Mouse (Mus musculus): ENCODE measurements around the gene Fscn2. TPM values are rescaled to one million over a fixed set of nuclear protein-coding genes. Genes with fewer than 3 reads are reported as not detected.

The Fscn2 gene
- polyA plus RNA-seq, 1 experiment from 2014 or later: 0.57 TPM

DNA sequence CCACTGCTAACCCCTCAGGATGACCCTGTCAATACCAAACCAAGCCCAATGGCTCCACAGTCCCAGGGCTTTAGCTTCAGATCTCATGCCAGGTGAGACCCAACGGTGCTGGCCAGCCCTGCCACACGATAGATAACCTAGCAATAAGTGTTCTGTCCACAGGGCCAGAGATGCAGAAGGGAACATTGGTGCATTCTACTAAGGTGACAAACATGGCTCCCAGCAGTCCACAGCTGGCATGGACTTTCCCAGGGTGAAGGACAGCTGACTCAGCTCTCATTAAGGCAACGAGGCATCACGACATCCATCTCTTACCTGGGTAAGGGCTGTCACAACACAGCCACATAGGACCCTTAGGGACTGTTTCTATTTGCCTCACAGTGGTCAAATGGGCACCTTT is 19.8 kb downstream of the Fscn2 start:
- peaks cover 73% of the 10 kb centered on the region for H3K36me3 ChIP-seq (ENCODE audit: insufficient read depth)
- ATAC-seq (ENCODE audit: insufficient read depth): no peak

DNA sequence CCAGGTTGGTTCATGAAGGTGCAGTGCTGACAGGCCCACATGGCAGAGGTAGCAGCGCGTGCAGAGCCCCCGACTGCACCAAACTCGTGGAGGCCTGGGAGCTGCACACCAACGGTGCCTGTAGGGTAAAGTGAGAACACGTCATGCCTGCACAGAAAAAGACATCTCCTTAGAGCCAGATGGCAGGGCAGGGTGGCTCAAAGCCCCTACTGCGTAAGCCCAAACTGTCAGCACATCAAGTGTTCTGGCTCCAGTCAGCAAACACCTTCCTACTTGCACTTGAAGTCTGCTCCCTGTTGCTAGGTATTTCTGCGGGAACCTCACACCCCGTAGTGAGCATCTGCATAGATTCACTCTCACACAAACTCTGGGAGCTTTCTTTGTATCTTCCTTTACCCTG is 21.2 kb downstream of the Fscn2 start:
- Histone ChIP-seq H3K27me3 (ENCODE audit: insufficient read depth, low read length) (no peaks in the 10 kb centered on the region), H3K4me1 (ENCODE audit: insufficient read depth) (peaks cover 5% of the 10 kb centered on the region), H3K36me3 (ENCODE audit: insufficient read depth) (peaks cover 75% of the 10 kb centered on the region), H3K9ac (no peak overlapping the region; the same call in 1 of the 2 replicates), H3K9me3 (ENCODE audit: low read depth, low read length) (no peaks in the 10 kb centered on the region), H3K4me2 (no peak overlapping the region), H3K4me3 (ENCODE audit: low read depth, low read length) (no peak overlapping the region), H3K27ac (ENCODE audit: low read depth) (peak overlapping the region; percentile 8; the same call in 1 of the 2 replicates)
- 90% methylated on average over 9 of the region's 9 CpGs for WGBS
- no peak for DNase-seq
- TF ChIP-seq CTCF (IDR thresholded peaks at IDR 0.05; ENCODE audit: low read depth): no peak
- ATAC-seq (ENCODE audit: insufficient read depth): no peak

More for the DNA sequence above, 19.8 kb downstream of the Fscn2 start:
- Histone ChIP-seq H3K4me2 (no peak overlapping the region), H3K27ac (ENCODE audit: low read depth) (no peak overlapping the region), H3K9me3 (ENCODE audit: low read depth, low read length) (no peaks in the 10 kb centered on the region), H3K4me3 (ENCODE audit: low read depth, low read length) (no peak overlapping the region), H3K4me1 (ENCODE audit: insufficient read depth) (peaks cover 5% of the 10 kb centered on the region), H3K9ac (no peak overlapping the region), H3K27me3 (ENCODE audit: insufficient read depth, low read length) (no peaks in the 10 kb centered on the region)
- DNase-seq: no peak
- no peak for TF ChIP-seq CTCF (IDR thresholded peaks at IDR 0.05; ENCODE audit: low read depth)
- 89% methylated on average over 4 of the region's 4 CpGs for WGBS

GRCm38 (mm10) chr11:120386632-120387031 is 25.3 kb downstream of the Fscn2 start:
- DNase-seq (no peak), ATAC-seq (ENCODE audit: insufficient read depth) (no peak)
- 87% methylated on average over 6 of the region's 6 CpGs for WGBS
- Histone ChIP-seq H3K36me3 (ENCODE audit: insufficient read depth) (peaks cover 74% of the 10 kb centered on the region), H3K4me3 (ENCODE audit: low read depth, low read length) (no peak overlapping the region), H3K4me1 (ENCODE audit: insufficient read depth) (no peaks in the 10 kb centered on the region), H3K27me3 (ENCODE audit: insufficient read depth, low read length) (no peaks in the 10 kb centered on the region), H3K9ac (no peak overlapping the region), H3K4me2 (no peak overlapping the region), H3K27ac (ENCODE audit: low read depth) (no peak overlapping the region), H3K9me3 (ENCODE audit: low read depth, low read length) (no peaks in the 10 kb centered on the region)
- no peak for TF ChIP-seq CTCF (IDR thresholded peaks at IDR 0.05; ENCODE audit: low read depth)

DNA sequence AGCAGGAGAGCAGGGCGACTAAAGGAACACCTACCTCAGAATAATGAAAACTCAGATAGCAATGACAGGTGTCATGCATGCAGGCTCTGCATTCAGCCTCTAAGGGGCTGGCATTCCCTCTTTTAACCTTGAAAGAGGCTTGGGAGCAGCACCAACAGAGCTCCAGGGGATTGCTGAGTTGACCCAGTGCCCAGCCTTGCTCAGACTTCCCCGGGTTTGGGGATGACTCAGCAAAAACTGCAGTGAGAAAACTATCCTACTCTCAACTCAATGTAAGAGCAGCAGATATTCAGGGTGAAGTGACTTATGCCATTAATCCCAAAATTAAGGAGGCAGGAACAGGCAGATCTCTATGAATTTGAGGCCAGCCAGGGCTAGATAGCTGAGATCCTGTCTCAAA is 25.8 kb downstream of the Fscn2 start:
- no peak overlapping the region for H3K9ac ChIP-seq
- no peak overlapping the region; the same call in 1 of the 2 replicates for H3K27ac ChIP-seq (ENCODE audit: low read depth)
- H3K27me3 ChIP-seq (ENCODE audit: insufficient read depth, low read length): no peaks in the 10 kb centered on the region
- WGBS: 67% methylated on average over 2 of the region's 2 CpGs
- H3K4me1 ChIP-seq (ENCODE audit: insufficient read depth): no peaks in the 10 kb centered on the region
- DNase-seq (no peak), ATAC-seq (ENCODE audit: insufficient read depth) (no peak)
- H3K36me3 ChIP-seq (ENCODE audit: insufficient read depth): peaks cover 69% of the 10 kb centered on the region
- H3K4me3 ChIP-seq (ENCODE audit: low read depth, low read length): no peak overlapping the region
- no peaks in the 10 kb centered on the region for H3K9me3 ChIP-seq (ENCODE audit: low read depth, low read length)
- TF ChIP-seq CTCF (IDR thresholded peaks at IDR 0.05; ENCODE audit: low read depth): no peak
- no peak overlapping the region for H3K4me2 ChIP-seq

GRCm38 (mm10) chr11:120388580-120388979 is 27.2 kb downstream of the Fscn2 start:
- Histone ChIP-seq H3K9me3 (ENCODE audit: low read depth, low read length) (no peaks in the 10 kb centered on the region), H3K27me3 (ENCODE audit: insufficient read depth, low read length) (no peaks in the 10 kb centered on the region), H3K36me3 (ENCODE audit: insufficient read depth) (peaks cover 67% of the 10 kb centered on the region), H3K4me1 (ENCODE audit: insufficient read depth) (no peaks in the 10 kb centered on the region), H3K4me2 (no peak overlapping the region), H3K4me3 (ENCODE audit: low read depth, low read length) (no peak overlapping the region), H3K27ac (ENCODE audit: low read depth) (no peak overlapping the region), H3K9ac (no peak overlapping the region)
- ATAC-seq (ENCODE audit: insufficient read depth) (no peak), DNase-seq (no peak)
- no peak for TF ChIP-seq CTCF (IDR thresholded peaks at IDR 0.05; ENCODE audit: low read depth)
- 93% methylated on average over 9 of the region's 9 CpGs for WGBS

- Histone ChIP-seq H3K9me3 (ENCODE audit: low read depth, low read length) (no peaks in the 10 kb centered on the region), H3K9ac (no peak overlapping the region), H3K4me2 (no peak overlapping the region), H3K27me3 (ENCODE audit: insufficient read depth, low read length) (no peaks in the 10 kb centered on the region), H3K4me1 (ENCODE audit: insufficient read depth) (no peaks in the 10 kb centered on the region), H3K36me3 (ENCODE audit: insufficient read depth) (peaks cover 66% of the 10 kb centered on the region), H3K27ac (ENCODE audit: low read depth) (no peak overlapping the region), H3K4me3 (ENCODE audit: low read depth, low read length) (no peak overlapping the region)
- no peak for DNase-seq
- whole genome bisulfite sequencing: 80% methylated on average over 4 of the region's 4 CpGs
- TF ChIP-seq CTCF (IDR thresholded peaks at IDR 0.05; ENCODE audit: low read depth): no peak
- no peak for ATAC-seq (ENCODE audit: insufficient read depth)
Observed at GRCm38 (mm10) chr11:120395661-120396060, 34.3 kb downstream of the Fscn2 start.

- Histone ChIP-seq H3K27me3 (ENCODE audit: insufficient read depth, low read length) (no peaks in the 10 kb centered on the region), H3K27ac (ENCODE audit: low read depth) (no peak overlapping the region), H3K4me2 (no peak overlapping the region), H3K4me1 (ENCODE audit: insufficient read depth) (no peaks in the 10 kb centered on the region), H3K36me3 (ENCODE audit: insufficient read depth) (peaks cover 79% of the 10 kb centered on the region), H3K9ac (no peak overlapping the region), H3K9me3 (ENCODE audit: low read depth, low read length) (no peaks in the 10 kb centered on the region), H3K4me3 (ENCODE audit: low read depth, low read length) (no peak overlapping the region)
- 69% methylated on average over 2 of the region's 2 CpGs for WGBS
- no peak for TF ChIP-seq CTCF (IDR thresholded peaks at IDR 0.05; ENCODE audit: low read depth)
- ATAC-seq (ENCODE audit: insufficient read depth) (no peak), DNase-seq (no peak)
Observed at GRCm38 (mm10) chr11:120397602-120398001, 36.3 kb downstream of the Fscn2 start.

GRCm38 (mm10) chr11:120399319-120399718 is 38.0 kb downstream of the Fscn2 start:
- WGBS: 97% methylated on average over 2 of the region's 2 CpGs

More at GRCm38 (mm10) chr11:120399319-120399718, 38.0 kb downstream of the Fscn2 start:
- TF ChIP-seq CTCF (IDR thresholded peaks at IDR 0.05; ENCODE audit: low read depth): no peak
- Histone ChIP-seq H3K27ac (ENCODE audit: low read depth) (no peak overlapping the region), H3K4me3 (ENCODE audit: low read depth, low read length) (no peak overlapping the region), H3K4me1 (ENCODE audit: insufficient read depth) (no peaks in the 10 kb centered on the region), H3K9ac (no peak overlapping the region), H3K27me3 (ENCODE audit: insufficient read depth, low read length) (no peaks in the 10 kb centered on the region), H3K36me3 (ENCODE audit: insufficient read depth) (peaks cover 79% of the 10 kb centered on the region), H3K4me2 (no peak overlapping the region), H3K9me3 (ENCODE audit: low read depth, low read length) (no peaks in the 10 kb centered on the region)
- ATAC-seq (ENCODE audit: insufficient read depth) (no peak), DNase-seq (no peak)

Data from lung, embryonic 14.5 days (tissue).